Mouse (Mus musculus) neural tube, embryonic 14.5 days (tissue): ENCODE results near the gene Snapc5. TPM values are rescaled to one million over a fixed set of nuclear protein-coding genes. Genes with fewer than 3 reads are reported as not detected.
A peak's percentile ranks its signal among the peaks of the same experiment; 100 is the strongest.
"Not testable (repeated sequence)": the region's sequence is repeated elsewhere in the genome, so short reads cannot be mapped to it uniquely, and the experiment has no call there.

Experiments
- ATAC-seq: fragments of 200-750 bp; cut with Nextera tagmentation; 2 replicates; pipeline ENCODE4 v1.8.0; 2017; ENCODE audit warnings: low read depth, mild to moderate bottlenecking, moderate TSS enrichment, moderate library complexity
- H3K27ac ChIP-seq: fragments of 300-500 bp; sonication (generic); 2 replicates; pipeline ENCODE4 v1.5.1; 2014; ENCODE audit warnings: low read depth, mild to moderate bottlenecking, control low read depth, low read length, moderate library complexity, mixed read lengths
- H3K27me3 ChIP-seq: fragments of 300-500 bp; sonication (generic); 2 replicates; pipeline ENCODE4 v1.6.1; 2014; ENCODE audit warnings: low read length; ENCODE audit not compliant: control insufficient read depth, insufficient read depth
- H3K36me3 ChIP-seq: fragments of 300-500 bp; sonication (generic); 2 replicates; pipeline ENCODE4 v1.6.1; 2014; ENCODE audit warnings: low read length, mixed read lengths; ENCODE audit not compliant: control insufficient read depth, insufficient read depth
- H3K4me1 ChIP-seq: fragments of 300-500 bp; sonication (generic); 2 replicates; pipeline ENCODE4 v1.6.1; 2014; ENCODE audit warnings: low read length; ENCODE audit not compliant: control insufficient read depth, insufficient read depth
- H3K4me2 ChIP-seq: fragments of 300-500 bp; sonication (generic); 2 replicates; pipeline ENCODE4 v1.6.1; 2014; ENCODE audit warnings: mild to moderate bottlenecking, low read depth, low read length, control low read depth
- H3K4me3 ChIP-seq: fragments of 300-500 bp; sonication (generic); 2 replicates; pipeline ENCODE4 v1.5.1; 2014; ENCODE audit warnings: low read depth, low read length, control low read depth, mixed read lengths
- H3K9ac ChIP-seq: fragments of 300-500 bp; sonication (generic); replicated peaks from 2 replicates; pipeline ENCODE4 v1.6.1; 2014; ENCODE audit warnings: low read depth, mild to moderate bottlenecking, control low read depth, low read length, mixed read lengths
- H3K9me3 ChIP-seq: fragments of 300-500 bp; sonication (generic); 2 replicates; pipeline ENCODE4 v1.6.1; 2016; ENCODE audit warnings: low read length; ENCODE audit not compliant: control insufficient read depth
- WGBS: fragments of 180-500 bp; shearing (Covaris S2); extraction: QIAGEN DNeasy Blood & Tissue Kit; methylation state at CpG from one replicate; pipeline ENCODE4 v1.1.7; 2014; 5-methylcytosine and 5-hydroxymethylcytosine counted together
- polyA plus RNA-seq: library from polyadenylated mRNA; unstranded; fragments of >200 nt; fragmentation: Nextera tagmentation; extraction: Ambion mirVana; gene quantifications from 2 replicates; pipeline ENCODE4 v1.2.1, GENCODE M21; 2014

Snapc5 gene
- 27.9 and 29.0 TPM in 2 replicates for polyA plus RNA-seq

DNA sequence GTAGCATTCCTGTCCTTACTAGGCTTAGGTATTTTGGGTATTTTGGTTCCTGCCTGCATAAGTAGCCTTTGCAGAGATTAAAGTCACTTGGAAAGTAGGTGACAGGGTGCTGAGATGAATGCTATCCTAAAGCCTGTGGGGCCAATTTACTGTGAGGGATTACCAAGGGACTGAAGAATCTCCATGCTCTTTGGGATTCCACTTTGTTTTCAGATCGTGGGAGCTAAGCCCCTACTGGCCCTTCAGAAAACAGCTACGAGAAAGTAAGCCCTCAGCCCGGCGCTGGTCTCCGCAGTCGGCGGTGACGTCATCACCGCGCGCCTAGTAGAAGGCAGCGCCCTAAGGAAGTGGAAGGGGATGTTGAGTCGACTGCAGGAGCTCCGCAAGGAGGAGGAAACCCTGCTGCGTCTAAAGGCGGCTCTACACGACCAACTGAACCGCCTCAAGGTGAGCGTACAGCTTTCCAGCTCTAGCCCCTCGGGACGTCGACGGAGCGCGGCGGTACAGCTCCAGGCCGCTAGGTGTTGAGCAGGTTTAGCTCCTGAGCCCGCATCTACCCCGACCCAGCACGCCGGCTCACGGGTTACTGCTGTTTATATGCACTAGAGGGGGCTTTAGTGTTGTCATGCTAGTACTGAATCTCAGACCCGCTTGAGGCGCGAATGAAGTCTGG is at the start of gene Snapc5:
TSS of gene Snapc5 (plus strand) at position 301 of the 673 bp plus-strand sequence.
- peak within 1 kb of the TSS; percentile 66 for H3K4me2 ChIP-seq
- H3K4me3 ChIP-seq, result peak within 1 kb of the TSS; percentile 64
- H3K27ac ChIP-seq, result peak within 1 kb of the TSS; percentile 80
- WGBS, result under 1% methylated on average over 35 of the region's 35 CpGs
- H3K9me3 ChIP-seq, result no peaks in the 10 kb centered on the region
- peak; percentile 96 for ATAC-seq
- H3K4me1 ChIP-seq, result peaks cover 16% of the 10 kb centered on the region
- no peaks in the 10 kb centered on the region for H3K27me3 ChIP-seq
- peaks cover 56% of the 10 kb centered on the region for H3K36me3 ChIP-seq
- H3K9ac ChIP-seq, result peak within 1 kb of the TSS; percentile 64

- Histone ChIP-seq H3K27me3 (no peaks in the 10 kb centered on the region), H3K4me1 (no peaks in the 10 kb centered on the region), H3K4me3 (no peak overlapping the region), H3K9me3 (no peaks in the 10 kb centered on the region), H3K27ac (no peak overlapping the region), H3K4me2 (no peak overlapping the region), H3K36me3 (no peaks in the 10 kb centered on the region), H3K9ac (no peak overlapping the region)
- ATAC-seq, result no peak
- 87% methylated on average over 6 of the region's 6 CpGs for WGBS
Observed at GRCm38 (mm10) chr9:64131623-64132022, 47.5 kb upstream of the Snapc5 start.

DNA sequence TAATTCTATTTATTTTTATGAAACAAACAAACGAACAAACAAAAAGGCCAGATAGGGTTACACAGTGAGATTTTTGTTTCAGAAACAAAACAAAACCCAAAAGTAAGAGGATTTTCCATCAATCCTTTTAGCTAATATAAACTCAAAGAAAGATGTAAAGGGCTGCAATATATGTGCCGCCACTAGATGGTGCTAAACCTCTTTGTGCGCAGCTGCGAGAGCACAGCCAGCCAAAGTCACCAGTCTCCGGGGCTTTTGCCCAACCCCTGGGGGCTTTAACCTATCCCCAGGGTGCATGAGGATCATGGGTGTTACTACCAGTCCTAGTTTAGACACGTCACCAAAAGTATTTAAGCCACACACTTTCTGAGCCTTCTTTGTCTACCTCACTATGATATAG is 40.2 kb upstream of the Snapc5 start:
- H3K27me3 ChIP-seq, H3K27ac ChIP-seq, H3K4me1 ChIP-seq, H3K4me2 ChIP-seq, ATAC-seq, H3K9me3 ChIP-seq, H3K9ac ChIP-seq, H3K36me3 ChIP-seq, H3K4me3 ChIP-seq: not testable (repeated sequence)
- WGBS, result 7% methylated on average over 6 of the region's 6 CpGs

- Histone ChIP-seq H3K27ac (no peak overlapping the region), H3K9ac (no peak overlapping the region), H3K9me3 (no peaks in the 10 kb centered on the region), H3K4me3 (no peak overlapping the region), H3K36me3 (no peaks in the 10 kb centered on the region), H3K27me3 (no peaks in the 10 kb centered on the region), H3K4me1 (no peaks in the 10 kb centered on the region), H3K4me2 (no peak overlapping the region)
- no peak for ATAC-seq
- 95% methylated on average over 9 of the region's 9 CpGs for WGBS
Observed at GRCm38 (mm10) chr9:64139879-64140278, 39.2 kb upstream of the Snapc5 start.

GRCm38 (mm10) chr9:64156641-64157040 is 22.4 kb upstream of the Snapc5 start:
- H3K4me2 ChIP-seq, result no peak overlapping the region
- H3K9me3 ChIP-seq, result no peaks in the 10 kb centered on the region
- WGBS, result 96% methylated on average over 1 of the region's 1 CpGs
- no peaks in the 10 kb centered on the region for H3K36me3 ChIP-seq
- H3K4me1 ChIP-seq, result no peaks in the 10 kb centered on the region
- no peak overlapping the region for H3K9ac ChIP-seq
- ATAC-seq, result no peak
- H3K27ac ChIP-seq, result no peak overlapping the region
- no peak overlapping the region for H3K4me3 ChIP-seq
- no peaks in the 10 kb centered on the region for H3K27me3 ChIP-seq

DNA sequence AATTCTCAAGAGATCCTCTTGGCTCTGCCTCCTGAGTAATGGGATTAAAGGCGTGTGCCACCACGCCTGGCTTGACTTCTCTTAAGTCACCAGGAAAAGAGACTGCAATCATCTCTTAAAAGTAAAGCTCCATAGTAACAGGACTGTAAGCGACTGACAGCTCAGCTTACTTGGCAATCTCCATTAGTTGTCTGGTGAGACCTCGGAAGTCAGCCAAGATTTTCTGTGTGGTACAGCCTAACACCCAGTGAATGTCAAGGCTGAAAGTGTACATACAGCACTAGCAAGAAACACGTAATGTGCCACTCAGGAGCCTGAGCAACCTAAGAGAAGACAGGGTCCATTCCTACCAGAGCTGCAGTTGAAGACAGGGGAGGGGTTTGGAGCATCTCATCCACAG is 18.6 kb upstream of the Snapc5 start:
- no peaks in the 10 kb centered on the region for H3K9me3 ChIP-seq
- H3K36me3 ChIP-seq, result no peaks in the 10 kb centered on the region
- WGBS, result 96% methylated on average over 5 of the region's 5 CpGs
- H3K4me3 ChIP-seq, result no peak overlapping the region
- H3K9ac ChIP-seq, result no peak overlapping the region
- no peak overlapping the region for H3K27ac ChIP-seq
- no peaks in the 10 kb centered on the region for H3K4me1 ChIP-seq
- H3K27me3 ChIP-seq, result no peaks in the 10 kb centered on the region
- no peak overlapping the region for H3K4me2 ChIP-seq
- no peak for ATAC-seq

GRCm38 (mm10) chr9:64169967-64170366 is 9.1 kb upstream of the Snapc5 start:
- H3K4me3 ChIP-seq, H3K27ac ChIP-seq, ATAC-seq, H3K4me2 ChIP-seq, H3K9me3 ChIP-seq, H3K9ac ChIP-seq, H3K27me3 ChIP-seq, H3K36me3 ChIP-seq: not testable (repeated sequence)
- peaks cover 14% of the 10 kb centered on the region for H3K4me1 ChIP-seq
- 98% methylated on average over 3 of the region's 3 CpGs for WGBS

- Histone ChIP-seq H3K27me3 (no peaks in the 10 kb centered on the region), H3K9ac (peak overlapping the region; percentile 59), H3K4me1 (peaks cover 14% of the 10 kb centered on the region), H3K36me3 (peaks cover 23% of the 10 kb centered on the region), H3K4me3 (peak overlapping the region; percentile 73), H3K4me2 (peak overlapping the region; percentile 80), H3K27ac (peak overlapping the region; percentile 80; the same call in 1 of the 2 replicates), H3K9me3 (no peaks in the 10 kb centered on the region)
- WGBS, result 3% methylated on average over 18 of the region's 18 CpGs
- ATAC-seq, result no peak
Observed at GRCm38 (mm10) chr9:64172145-64172815, 6.8 kb upstream of the Snapc5 start.
